Mouse (Mus musculus) heart, adult 9 months (tissue): ENCODE data around the gene Vmn2r-ps159.
"Not testable (repeated sequence)": the region's sequence is repeated elsewhere in the genome, so short reads cannot be mapped to it uniquely, and the experiment has no call there.

ENCODE experiments used
- DNase-seq, 2 experiments: peaks; one replicate each; pipeline ENCODE4 v3.0.0; 2022; ENCODE audit warnings: low spot score in 2 of 2

Gene Vmn2r-ps159

DNA sequence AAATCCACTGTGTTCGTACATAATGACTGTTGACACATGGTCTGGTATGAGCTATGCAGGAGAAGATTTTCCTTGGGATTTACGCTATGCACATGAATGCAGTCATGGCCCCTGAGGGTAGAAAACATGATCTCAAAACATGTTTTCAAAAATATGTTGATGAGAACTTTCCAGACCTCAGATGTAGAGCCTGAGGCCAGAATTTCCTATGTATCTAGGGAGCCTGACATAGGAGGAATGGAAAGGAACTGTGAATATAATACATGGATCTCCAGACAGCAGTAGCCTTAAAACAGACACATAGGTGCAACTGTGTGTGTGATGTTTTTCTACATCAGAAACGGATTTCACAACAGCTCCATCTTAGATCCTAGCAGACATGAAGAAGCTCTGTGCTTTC, at the start of gene Vmn2r-ps159:
TSS of gene Vmn2r-ps159 (plus strand) at position 301 of the 400 bp plus-strand sequence.
- DNase-seq = not testable (repeated sequence)

DNA sequence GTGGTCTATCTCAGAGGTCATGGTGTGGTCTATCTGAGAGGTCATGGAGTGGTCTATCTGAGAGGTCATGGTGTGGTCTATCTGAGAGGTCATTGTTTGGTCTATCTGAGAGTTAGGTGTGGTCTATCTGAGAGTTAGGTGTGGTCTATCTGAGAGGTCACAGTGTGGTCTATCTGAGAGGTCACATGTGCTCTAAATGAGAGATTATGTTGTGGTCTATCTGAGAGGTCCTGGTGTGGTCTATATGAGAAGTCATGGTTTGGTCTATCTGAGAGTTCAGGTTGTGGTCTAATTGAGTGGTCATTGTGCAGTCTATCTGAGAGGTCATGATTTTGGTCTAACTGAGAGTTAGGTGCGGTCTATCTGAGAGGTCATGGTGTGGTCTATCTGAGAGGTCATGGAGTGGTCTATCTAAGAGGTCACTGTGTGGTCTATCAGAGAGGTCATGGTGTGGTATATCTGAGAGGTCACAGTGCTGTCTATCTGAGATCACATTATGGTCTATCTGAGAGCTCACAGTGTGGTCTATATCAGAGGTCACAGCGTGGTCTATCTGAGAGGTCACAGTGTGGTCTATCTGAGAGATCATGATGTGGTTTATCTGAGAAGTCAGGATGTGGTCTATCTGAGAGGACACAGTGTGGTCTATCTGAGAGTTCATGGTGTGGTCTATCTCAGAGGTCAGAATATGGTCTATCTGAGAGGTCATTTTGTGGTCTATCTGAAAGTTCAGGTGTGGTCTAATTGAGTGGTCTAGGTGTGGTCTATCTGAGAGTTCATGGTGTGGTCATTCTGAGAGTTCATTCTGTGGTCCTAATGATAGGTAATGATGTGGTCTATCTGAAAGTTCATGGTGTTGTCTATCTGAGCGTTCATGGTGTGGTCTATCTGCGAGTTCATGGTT, 10.9 kb downstream of the Vmn2r-ps159 start:
- DNase-seq = not testable (repeated sequence)

DNA sequence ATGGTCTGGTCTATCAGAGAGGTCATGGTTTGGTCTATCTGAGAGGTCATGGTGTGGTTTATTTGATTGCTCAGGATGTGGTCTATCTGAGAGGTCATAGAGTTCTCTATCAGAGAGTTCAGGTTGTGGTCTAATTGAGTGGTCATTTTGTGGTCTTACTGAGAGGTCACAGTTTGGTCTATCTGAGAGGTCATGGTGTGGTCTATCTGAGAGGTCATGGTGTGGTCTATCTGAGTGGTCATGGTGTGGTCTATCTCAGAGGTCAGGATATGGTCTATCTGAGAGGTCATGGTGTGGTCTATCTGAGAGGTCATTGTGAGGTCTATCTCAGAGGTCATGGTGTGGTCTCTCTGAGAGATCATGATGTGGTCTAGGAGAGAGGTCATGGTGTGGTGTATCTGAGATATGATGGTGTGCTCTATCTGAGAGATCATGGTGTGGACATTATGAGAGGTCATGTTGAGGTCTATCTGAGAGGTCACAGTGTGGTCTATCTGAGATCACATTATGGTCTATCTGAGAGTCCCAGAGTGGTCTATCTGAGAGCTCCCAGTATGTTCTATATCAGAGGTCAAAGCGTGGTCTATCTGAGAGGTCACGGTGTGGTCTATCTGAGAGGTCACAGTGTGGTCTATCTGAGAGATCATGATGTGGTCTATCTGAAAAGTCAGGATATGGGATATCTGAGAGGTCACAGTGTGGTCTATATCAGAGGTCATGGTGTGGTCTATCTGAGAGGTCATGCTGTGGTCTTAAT, 11.8 kb downstream of the Vmn2r-ps159 start:
- no peak for DNase-seq

DNA sequence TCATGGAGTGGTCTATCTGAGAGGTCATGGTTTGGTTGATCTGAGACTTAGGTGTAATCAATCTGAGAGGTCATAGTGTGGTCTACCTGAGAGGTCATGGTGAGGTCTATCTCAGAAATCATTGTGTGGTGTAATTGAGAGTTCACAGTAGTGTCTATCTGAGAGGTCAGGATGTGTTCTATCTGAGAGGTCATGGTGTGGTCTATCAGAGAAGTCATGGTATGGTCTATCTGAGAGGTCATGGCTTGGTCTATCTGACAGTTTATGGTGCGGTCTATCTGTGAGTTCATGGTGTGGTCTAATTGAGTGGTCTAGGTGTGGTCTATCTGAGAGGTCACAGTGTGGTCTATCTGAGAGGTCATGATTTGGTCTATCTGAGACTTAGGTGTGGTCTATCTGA, 12.4 kb downstream of the Vmn2r-ps159 start:
- DNase-seq = no peak

DNA sequence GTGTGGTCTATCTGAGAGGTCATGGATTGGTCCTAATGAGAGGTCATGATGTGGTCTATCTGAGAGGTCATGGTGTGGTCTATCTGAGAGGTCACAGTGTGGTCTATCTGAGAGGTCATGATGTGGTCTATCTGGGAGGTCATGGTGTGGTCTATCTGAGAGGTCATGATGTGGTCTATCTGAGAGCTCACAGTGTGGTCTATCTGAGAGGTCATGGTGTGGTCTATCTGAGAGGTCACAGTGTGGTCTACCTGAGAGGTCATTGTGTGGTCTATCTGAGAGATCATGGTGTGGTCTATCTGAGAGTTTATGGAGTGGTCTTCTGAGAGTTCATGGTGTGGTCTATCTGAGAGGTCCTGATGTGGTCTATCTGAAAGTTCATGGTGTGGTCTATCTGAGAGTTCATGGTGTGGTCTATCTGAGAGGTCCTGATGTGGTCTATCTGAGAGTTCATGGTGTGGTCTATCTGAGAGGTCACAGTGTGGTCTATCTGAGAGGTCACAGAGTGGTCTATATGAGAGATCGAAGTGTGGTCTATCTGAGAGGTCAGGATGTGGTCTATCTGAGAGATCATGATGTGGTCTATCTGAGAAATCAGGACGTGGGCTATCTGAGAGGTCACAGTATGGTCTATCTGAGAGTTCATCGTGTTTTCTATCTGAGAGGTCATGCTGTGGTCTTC, 26.0 kb downstream of the Vmn2r-ps159 start:
- not testable (repeated sequence) for DNase-seq
